Mouse (Mus musculus): Measurements from ENCODE around the gene Wdr6.
A peak's percentile ranks its signal among the peaks of the same experiment; 100 is the strongest.

The Wdr6 gene

DNA sequence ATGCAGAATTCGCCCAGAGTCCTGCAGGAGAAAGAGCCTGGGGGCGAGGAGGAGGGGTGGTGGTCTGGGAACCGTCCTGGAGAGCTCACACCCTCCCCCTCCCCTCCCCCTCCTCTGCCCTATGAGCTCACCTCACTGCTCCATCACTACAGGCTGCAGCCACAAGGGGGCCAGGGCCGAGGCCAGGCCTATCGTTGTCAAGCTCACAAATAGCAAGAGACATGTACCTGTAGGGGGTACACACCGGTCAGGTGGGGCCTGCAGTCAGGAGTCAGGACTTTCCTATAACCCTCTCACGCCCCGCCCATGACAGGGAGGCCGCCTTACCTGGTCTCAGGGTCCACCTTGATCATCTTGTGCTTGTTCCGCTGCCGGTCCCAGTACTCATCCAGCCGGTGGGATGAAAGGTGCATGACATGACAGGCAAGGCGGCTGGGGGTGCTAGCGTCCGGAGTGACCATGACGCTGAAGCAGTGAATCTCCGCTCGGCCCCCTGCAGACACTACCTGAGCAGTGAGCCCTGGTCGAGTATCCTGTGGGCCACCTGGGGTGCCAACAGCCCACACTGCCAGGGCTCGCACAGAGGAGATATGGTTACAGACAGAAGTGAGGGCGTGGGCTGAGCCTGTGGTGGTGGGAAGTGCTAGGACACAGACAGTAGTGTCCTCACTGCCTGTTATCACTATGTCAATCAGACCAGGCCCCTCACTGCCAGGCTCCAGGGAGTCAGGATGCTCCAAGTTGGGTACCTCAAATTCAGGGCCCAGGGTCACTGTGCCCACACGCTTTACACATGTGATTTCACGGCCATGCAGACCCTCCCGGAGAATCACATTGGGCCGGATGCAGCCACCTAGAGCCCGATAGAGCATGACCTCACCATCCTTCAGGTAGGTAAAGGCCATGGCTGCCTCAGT, 4.5 kb downstream of the Wdr6 start:
- no peak for DNase-seq (ENCODE audit: extremely low read depth, low read depth)

GRCm38 (mm10) chr9:108572321-108572720, 6.2 kb downstream of the Wdr6 start:
- DNase-seq (ENCODE audit: extremely low read depth, low read depth): no peak

- no peak for DNase-seq (ENCODE audit: extremely low read depth, low read depth)
Measured at GRCm38 (mm10) chr9:108571401-108571973, 7.1 kb downstream of the Wdr6 start.

- peak; percentile 73 for DNase-seq (ENCODE audit: extremely low read depth, low read depth)
Measured at GRCm38 (mm10) chr9:108570207-108570896, 8.2 kb downstream of the Wdr6 start.

DNA sequence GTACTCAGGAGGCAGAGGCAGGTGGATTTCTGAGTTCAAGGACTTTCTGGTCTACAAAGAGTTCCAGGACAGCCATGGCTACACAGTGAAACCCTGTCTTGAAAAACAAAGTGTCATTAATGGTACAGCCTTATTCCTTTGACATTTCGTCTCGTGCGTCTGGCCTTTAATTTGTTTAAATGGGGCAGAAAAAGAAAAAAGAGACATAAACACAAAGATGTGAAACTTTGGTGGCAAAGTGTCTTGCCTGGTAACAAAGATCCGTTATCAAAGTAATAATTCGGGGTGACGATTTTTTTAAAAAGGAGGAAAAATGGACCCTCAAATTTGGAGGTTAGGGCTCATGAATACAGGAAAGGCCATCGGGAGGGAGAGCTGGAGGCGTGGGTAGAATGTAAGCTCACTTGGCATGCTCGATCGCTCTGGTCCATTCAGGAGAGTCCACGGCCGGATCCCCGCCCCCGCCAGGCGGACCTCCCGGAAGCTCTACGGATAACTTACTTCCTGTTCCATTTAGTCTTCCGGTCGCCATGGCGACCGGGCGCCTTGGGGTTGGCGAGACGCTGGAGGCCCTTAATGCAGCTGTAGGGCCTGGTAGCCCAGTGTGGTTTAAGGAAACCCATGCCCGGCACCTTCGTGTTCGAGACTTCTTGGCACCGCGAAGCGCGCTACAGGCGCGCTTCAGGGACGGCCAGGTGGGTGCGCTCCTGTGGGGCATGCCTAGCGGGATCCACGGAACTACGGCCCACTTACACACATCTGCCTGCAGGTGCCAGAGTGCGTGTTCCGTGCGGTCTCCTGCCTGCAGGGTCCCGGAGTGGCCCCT, 8.9 kb downstream of the Wdr6 start, which contains the start of gene Dalrd3:
TSS of gene Dalrd3 (plus strand) at position 506 of the 826 bp plus-strand sequence.
- DNase-seq (ENCODE audit: extremely low read depth, low read depth): peak; percentile 95

- no peak for DNase-seq (ENCODE audit: extremely low read depth, low read depth)
Measured at GRCm38 (mm10) chr9:108568511-108568921, 10.0 kb downstream of the Wdr6 start.

DNA sequence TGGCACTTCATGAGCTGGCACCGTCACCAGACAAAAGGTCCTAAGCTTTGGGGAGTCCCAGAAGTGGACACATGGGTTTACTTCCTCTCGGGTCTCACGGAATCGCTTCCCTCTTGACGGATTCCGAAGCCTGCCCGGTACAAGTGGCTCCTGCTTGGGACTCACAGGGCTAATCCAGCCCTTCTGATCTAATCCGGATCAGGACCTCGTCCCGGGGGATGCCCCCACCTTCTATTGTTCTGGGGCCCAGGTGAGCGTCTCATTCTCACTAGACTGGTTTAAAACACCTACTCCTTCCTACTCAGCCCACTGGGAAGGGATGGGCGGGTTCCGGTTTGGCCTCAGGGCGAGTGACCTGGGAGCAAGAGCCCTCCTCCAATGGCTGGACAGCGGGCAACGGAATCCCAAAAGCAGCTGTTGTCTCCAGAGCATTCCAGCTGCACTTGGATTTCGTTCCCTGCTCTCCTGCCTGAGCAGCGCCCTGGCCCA, 10.6 kb downstream of the Wdr6 start:
- peak; percentile 41 for DNase-seq (ENCODE audit: extremely low read depth, low read depth)

DNA sequence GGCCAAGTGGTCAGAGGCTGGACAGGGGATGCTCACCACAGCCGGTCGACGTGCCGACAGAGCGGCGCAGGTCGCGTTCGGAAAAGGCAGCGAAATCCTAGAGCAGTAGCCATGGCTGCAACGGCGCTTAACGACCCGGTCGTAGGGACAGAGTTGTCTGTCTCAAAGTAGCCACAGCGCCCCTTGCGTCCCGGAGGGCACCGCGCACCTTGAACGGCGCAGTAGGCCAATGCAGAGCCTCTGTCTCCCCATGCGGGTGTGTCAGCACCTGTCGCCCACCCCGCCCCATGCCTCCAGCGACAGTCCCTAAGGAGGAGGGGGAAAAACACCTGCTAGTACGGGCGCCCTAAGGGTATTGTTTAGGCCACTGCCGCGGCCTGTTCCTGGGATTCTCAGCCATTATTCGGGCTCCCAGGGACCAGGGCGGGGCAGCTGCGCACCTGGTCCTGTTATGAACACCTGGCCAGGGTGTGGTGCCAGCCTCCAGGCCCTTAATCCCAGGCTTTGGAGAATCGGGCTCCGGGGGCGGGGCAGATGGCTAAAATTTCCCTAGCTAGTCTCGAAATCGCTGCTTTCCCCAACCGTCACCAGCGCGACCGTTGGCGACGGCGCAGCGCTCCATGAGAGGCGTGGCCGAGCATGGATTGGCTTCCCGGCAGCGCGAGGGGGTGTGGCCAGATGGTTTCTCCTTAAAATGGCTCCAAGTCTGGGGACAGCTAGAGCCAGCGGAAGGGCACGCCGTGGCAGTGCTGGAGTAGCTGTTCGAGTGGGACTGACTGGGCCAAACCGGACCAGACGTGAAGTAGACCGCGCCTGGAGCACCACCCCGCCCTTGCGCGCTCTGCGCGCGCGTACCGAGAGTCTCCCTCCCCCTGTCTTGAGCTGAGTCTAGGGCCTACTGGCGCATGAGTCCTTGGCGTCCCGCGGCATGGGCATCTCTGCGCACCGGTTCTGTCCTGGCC, 11.4 kb downstream of the Wdr6 start, which contains the start of gene Ndufaf3:
TSS of gene Ndufaf3 (minus strand) at position 620 of the 962 bp plus-strand sequence.
- DNase-seq (ENCODE audit: extremely low read depth, low read depth): peak; percentile 89

- no peak for DNase-seq (ENCODE audit: extremely low read depth, low read depth)
Measured at GRCm38 (mm10) chr9:108565881-108566814, 12.4 kb downstream of the Wdr6 start.

GRCm38 (mm10) chr9:108564131-108564530, 14.4 kb downstream of the Wdr6 start:
- DNase-seq (ENCODE audit: extremely low read depth, low read depth): no peak

DNA sequence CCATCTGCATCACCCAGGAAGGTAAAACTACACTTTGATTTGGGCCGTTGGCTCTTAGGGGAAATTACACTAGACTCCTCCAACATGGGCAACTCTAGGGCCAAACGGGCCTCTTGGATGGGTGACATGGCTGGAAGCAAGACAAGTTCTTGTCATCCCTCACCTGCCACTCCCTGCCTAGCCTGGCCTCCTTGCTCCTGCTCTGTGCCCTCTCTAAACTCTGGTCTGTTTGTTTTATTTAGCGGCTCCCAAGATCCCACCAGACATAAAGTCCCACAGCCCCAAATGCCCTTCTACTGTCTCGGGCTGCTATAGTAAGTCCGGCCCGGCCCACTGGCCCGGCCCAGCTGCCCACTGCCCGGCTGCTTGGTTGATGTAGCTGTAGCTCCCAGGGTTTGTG, 14.9 kb downstream of the Wdr6 start:
- no peak for DNase-seq (ENCODE audit: extremely low read depth, low read depth)

GRCm38 (mm10) chr9:108560227-108560841, 18.2 kb downstream of the Wdr6 start, which contains the start of gene Impdh2:
Gene Impdh2, plus strand, starts transcription at chr9:108560286.
- DNase-seq (ENCODE audit: extremely low read depth, low read depth): peak; percentile 97

- DNase-seq (ENCODE audit: extremely low read depth, low read depth): no peak
Measured at GRCm38 (mm10) chr9:108559169-108559568, 19.4 kb downstream of the Wdr6 start.

DNA sequence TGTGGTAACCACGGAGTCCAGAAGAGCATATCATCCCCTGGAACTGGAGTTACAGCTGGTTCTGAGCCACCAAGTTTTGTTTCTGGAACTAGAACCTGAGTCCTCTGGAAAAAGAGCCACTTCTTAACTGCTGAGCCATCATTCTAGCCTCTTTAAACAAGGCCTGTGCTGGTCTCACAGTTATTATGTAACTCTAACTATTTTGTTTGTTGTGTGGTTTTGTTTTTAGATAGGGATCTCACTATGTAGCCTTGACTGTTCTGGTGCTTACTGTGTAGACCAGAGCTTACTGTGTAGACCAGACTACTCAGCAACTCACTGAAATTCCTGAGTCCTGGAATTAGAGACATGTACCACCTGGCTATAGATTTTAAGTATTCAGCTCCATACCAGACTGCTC, 31.7 kb downstream of the Wdr6 start:
- DNase-seq (ENCODE audit: extremely low read depth, low read depth): no peak

DNA sequence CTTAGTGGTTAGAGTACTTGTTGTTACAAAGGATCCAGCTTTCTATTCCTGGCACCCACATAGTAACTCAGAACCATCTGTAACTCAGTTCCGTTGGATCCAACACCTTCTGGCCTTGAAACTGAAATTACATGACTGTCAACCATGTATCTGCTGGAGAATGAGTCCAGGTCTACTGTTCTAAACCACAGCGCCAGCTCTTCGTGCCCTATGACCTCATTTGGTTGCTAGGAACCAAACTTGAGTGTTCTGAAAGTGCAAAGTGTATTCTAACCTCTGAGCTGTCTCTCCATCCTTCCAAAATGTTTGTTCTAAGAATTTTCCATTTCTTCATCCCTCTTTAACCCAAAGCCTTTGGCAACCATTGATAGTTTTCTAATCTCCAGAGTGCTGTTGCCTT, 32.6 kb downstream of the Wdr6 start:
- DNase-seq (ENCODE audit: extremely low read depth, low read depth): no peak

GRCm38 (mm10) chr9:108540846-108541245, 37.7 kb downstream of the Wdr6 start:
- DNase-seq (ENCODE audit: extremely low read depth, low read depth): no peak

DNA sequence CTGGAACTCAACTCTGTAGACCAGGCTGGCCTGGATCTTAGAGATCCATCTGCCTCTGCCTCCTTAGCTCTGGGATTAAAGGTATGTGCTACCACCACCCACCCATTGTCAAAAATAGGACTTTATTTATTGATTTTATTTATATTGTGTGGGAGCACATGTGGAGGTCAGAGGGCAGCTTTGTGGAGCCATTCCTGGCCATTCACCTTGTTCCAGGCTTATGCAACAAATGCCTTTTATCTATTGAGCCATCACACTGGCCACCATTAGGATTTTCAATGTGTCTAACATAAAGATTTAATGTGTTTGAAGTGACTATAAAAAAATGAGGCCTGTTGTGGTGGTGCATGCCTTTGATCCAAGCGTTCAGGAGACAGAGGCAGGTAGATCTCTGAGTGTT, 47.0 kb downstream of the Wdr6 start:
- no peak for DNase-seq (ENCODE audit: extremely low read depth, low read depth)

- DNase-seq (ENCODE audit: extremely low read depth, low read depth): no peak
Measured at GRCm38 (mm10) chr9:108530954-108531353, 47.6 kb downstream of the Wdr6 start.

All from MEL-GATA-1-ER (cell line).